Mouse (Mus musculus) liver, postnatal 0 days (tissue): ENCODE data around the gene Cmc1.

ENCODE experiments used
- CTCF ChIP-seq: sonication (generic); IDR thresholded peaks from 2 replicates; pipeline ENCODE4 v1.5.1; 2016; ENCODE audit warnings: antibody characterized with exemption, low read depth
- EP300 ChIP-seq: IDR thresholded peaks from 2 replicates; pipeline ENCODE4 v1.6.1; 2016; ENCODE audit warnings: antibody characterized with exemption, low read depth, mild to moderate bottlenecking

DNA sequence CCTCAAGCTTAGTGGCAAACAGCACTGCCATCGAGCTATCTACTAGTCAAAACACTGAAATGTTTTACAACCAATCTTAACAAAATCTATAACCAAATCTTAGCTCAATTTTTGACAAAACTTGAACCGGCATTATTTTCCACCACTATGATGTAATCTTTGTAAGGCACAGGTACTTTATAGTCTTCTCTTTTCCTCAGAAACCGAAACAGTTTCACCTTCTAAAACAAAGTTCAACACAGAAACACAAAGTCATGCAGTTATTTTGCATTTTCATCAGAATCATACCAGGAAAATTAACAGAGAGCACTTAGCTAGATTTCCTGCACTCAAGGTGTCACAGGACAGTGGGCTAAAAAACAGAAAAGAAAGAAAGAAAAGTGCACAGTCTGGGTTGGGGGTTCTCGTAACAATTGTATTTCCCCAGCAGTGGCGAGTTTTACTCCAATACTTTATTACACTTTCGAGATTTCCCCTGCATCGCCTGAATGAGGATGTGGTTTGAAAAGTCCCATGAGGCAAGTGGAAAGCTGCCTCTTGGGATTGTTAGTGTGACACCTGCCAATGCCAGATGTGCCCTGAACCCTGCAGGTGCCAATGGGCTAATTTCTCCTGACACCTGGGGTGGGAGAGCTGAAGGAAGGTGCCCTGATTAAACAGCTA lies 40.1 kb downstream of the Cmc1 start:
- no peak for TF ChIP-seq CTCF
- TF ChIP-seq EP300, result no peak
